Mouse (Mus musculus): ENCODE data around the gene Crip3. TPM values are rescaled to one million over a fixed set of nuclear protein-coding genes. Genes with fewer than 3 reads are reported as not detected.

Gene Crip3
- 0.92 and 1.1 TPM in 2 replicates for polyA plus RNA-seq (2012; rRNA removed)

- no peak for DNase-seq (ENCODE audit: low read depth)
These were observed at the start of gene Crip3 for GRCm38 (mm10) chr17:46428761-46429414. Gene Crip3, plus strand, starts transcription at chr17:46428926.

DNA sequence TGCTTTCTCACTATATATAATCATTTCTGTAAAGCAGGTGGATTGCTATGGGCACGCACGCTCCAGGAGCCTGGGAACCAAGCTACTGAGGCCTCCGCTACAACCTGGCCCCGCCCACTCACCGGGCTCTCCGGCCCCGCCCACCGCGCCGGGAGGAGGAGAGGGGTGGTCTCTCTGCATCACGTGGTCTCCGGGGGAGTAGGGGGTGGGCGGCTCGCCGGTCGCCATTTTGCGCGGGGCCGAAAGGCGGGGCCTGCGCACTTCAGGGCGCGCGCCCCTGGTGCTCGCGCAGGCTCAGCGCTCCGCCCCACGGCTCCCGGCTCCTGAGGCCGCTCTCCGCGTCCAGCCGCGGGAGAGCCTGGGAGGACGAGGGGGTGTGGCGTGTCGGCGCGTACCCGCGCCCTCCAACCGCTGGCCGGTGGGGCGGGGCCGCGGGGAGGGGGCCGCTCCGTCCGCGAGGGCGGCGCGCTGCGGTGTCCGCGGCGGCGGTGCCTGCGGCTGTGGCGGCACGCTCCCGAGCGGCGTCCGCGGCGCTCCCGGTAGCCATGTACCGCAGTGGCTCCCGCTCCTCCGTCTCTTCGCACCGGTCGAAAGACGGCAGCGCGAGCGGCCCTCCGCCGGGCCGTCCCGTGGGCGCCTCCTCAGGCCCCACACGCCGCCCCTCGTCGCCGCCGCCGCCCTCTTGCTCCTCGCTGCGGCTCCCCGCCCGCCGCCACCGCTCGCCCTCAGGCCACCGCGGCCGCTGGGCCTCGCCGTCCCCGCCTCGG is 45.2 kb upstream of the Crip3 start, which contains the start of gene Zfp318:
Zfp318 (plus strand) TSS at position 438 of the 767 bp plus-strand sequence.
- peak; percentile 47 for DNase-seq (ENCODE audit: low read depth)

GRCm38 (mm10) chr17:46384061-46384801 is 44.5 kb upstream of the Crip3 start:
- no peak for DNase-seq (ENCODE audit: low read depth)

GRCm38 (mm10) chr17:46388200-46388599 is 40.5 kb upstream of the Crip3 start:
- DNase-seq (ENCODE audit: low read depth) = no peak

DNA sequence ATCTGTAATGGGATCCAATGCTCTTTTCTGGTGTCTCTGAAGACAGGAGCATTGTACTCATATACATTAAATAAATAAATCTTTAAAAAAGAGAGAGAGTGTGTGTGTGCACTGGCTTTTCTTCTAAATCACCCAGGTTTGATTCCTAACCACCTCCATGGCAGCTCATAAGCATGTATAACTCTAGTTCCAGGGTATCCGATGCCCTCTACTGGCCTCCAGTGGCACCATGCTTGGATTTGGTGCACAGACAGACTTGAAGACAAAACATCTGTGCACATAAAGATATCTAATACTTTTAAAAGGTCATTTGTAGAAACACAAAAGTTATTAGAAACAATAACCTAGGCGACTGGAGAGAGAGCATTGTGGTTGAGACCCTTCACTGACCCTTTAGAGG is 35.7 kb upstream of the Crip3 start:
- DNase-seq (ENCODE audit: low read depth) = no peak

GRCm38 (mm10) chr17:46394631-46395030 is 34.1 kb upstream of the Crip3 start:
- no peak for DNase-seq (ENCODE audit: low read depth)

- DNase-seq (ENCODE audit: low read depth) = no peak
These were observed 20.2 kb upstream of the Crip3 start for GRCm38 (mm10) chr17:46408478-46408877.

DNA sequence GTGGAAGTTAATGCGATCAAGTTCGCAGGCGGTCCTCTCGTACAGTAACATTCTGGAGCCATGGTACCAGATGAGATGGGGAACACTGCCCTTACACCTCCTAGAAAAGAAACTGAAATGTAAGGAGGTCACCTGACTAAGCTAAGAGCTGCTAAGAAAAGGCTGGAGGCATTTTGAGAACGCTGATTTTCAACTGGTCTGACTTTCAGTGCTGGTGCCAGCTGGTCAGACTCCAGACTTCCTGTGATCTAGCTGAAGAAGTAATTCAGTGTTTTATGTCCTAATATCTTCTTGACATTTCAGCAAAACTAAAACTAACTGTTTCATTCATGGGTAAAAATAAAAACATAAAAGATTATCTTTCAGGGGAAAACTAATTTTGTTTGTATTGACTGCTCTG is 10.1 kb upstream of the Crip3 start:
- no peak for DNase-seq (ENCODE audit: low read depth)

GRCm38 (mm10) chr17:46419717-46420116 is 9.0 kb upstream of the Crip3 start:
- DNase-seq (ENCODE audit: low read depth) = no peak

DNA sequence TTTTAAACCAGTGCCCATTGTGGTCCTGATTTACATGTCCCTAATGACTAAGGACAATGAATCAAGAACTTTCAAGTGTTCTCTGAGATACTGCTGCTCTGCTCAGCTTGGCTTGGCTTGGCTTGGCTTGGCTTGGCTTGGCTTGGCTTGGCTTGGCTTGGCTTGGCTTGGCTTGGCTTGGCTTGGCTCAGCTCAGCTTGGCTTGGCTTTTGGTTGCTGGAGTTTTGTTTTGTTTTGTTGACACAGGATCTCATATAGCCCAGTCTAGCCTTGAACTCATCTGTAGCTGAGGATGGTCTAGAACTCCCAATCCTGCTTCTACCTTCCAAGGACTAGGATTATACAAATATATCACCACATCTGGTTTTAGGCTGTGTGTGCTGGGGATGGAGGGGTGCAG is 2.2 kb upstream of the Crip3 start:
- DNase-seq (ENCODE audit: low read depth) = no peak

DNA sequence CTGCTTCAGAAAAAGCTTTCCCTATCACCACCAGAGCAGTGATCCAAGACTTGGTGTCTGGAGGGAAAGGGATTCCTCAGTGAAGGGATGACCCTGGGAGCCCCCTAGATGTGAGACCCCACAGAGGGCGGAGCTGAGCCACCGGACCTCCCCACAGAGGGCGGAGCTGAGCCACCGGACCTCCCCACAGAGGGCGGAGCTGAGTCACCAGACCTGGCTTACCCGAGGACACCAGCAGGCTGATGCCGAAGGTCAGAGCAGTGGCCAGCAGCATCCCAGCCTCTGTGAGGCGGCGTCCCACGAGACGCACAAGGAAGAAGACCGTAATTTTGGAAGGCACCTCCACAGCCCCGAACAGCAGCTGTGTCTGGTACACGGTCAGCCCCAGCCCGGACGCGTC is 4.9 kb downstream of the Crip3 start:
- no peak for DNase-seq (ENCODE audit: low read depth)

GRCm38 (mm10) chr17:46436672-46437366 is 8.1 kb downstream of the Crip3 start:
- no peak for DNase-seq (ENCODE audit: low read depth)

- no peak for DNase-seq (ENCODE audit: low read depth)
These were observed 9.7 kb downstream of the Crip3 start, which contains the start of gene Slc22a7 for GRCm38 (mm10) chr17:46438298-46438873. Gene Slc22a7, minus strand, starts transcription at chr17:46438457.

DNA sequence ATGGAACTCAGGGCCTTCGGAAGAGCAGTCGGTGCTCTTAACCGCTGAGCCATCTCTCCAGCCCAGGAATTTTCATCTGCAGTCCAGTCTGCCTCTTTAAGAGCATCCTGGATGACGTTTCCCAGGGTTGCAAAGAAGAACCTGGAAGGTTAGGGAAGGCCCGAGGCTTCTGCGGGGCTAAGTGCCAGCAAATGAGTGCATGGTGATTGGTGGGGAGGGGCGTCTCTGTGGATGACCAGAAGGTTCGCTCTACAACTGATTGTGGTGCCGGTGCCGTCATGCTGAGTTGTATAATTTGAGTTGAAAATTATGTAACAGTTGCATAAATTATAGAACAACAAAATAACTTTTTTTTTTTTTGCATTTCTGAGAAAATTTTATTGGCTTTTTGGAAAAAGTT is 10.4 kb downstream of the Crip3 start:
- DNase-seq (ENCODE audit: low read depth) = no peak

GRCm38 (mm10) chr17:46444839-46445579 is 16.3 kb downstream of the Crip3 start:
- DNase-seq (ENCODE audit: low read depth) = no peak

GRCm38 (mm10) chr17:46446264-46446663 is 17.5 kb downstream of the Crip3 start:
- DNase-seq (ENCODE audit: low read depth) = no peak

DNA sequence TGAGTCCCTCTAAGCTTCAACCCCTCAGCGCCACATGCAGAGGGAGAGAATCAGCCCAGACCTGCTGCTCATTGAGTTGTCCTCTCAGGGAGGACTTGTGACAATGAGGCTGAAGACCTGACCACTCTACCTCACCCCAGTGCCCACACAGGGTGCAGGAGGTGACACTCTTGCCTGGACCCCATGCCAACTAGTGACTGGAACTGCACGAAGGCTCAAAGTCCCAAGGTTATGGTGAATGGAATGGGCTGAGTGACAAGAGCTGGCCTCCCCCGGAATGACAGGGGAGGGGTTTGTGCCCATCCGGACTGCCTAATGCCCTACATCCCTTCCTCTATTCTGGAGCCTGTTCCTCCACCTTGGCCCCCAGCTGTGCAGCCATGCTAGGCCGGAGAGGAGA is 24.0 kb downstream of the Crip3 start:
- DNase-seq (ENCODE audit: low read depth) = no peak

DNA sequence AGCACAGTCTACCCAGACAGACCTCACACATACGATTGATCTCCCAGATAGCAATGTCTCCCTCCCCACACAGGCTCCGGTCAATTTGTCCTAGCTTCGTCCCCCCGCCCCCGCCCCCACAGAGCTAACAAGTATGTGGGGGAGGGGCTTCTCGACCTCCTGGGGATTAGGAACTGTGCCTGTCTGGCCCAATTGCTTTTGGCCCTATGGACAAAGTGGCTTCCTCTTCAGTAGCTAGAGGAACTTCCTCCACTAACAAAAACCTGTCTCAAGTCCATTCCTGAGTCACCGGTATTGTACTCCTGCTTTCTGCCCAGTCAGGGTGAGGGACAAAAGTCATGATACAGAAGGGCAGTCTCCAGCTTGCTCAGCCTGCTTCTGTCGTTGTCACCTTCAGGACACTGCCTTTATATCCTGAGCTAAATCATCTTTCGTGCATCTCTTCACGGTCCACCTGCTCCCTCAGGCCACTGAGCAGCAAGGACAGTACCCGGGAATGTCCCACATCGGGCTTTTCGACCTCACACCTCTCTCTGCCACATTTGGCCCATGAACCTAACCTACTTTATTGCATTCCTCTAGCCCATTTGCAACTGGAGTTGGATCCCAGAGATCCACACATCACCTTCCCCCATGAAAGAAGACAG is 24.7 kb downstream of the Crip3 start:
- DNase-seq (ENCODE audit: low read depth) = no peak

DNA sequence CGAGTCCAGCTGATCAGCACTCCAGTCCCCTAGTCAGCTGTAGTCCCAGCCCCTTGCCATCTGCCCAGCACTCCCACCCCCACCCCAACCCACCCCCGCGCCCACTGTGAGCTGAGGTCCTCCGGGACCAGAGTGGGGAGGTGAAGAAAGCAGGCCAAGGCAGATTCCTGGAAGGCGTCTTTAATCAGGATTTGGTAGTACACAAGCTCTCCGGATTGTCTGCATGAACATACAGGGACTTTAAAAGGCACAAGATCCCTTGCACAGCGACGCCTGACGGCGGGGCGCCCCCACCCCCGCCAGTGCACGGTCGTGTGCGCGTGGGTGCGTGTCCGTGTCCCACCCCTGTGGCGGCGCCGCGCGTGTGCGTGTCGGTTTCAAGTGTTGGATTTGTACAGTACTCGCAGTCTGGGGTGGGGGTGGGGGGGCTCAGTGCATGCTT is 25.3 kb downstream of the Crip3 start:
- no peak for DNase-seq (ENCODE audit: low read depth)

DNA sequence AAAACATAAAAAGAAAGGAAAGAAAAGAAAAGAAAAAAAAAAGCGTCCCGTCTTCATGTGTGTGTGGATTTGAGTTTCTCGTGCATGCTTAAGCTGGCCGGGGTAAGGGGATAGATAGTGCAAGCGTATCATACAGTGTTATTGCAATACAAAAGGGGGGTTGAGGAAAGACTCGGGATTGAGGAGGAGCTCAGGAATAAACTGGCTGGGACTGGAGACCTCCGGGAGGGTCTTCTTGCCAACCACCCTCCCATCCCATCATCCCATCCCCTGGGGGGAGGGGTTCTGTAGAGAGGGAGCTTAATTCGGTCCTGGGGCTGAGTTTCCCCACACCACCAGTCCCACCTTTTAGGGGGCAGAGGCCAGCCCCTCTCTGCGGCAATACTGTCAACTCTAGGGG is 25.8 kb downstream of the Crip3 start:
- no peak for DNase-seq (ENCODE audit: low read depth)
